Mouse (Mus musculus) heart, embryonic 10.5 days (tissue): ENCODE data around the gene Bcar1. TPM values are rescaled to one million over a fixed set of nuclear protein-coding genes. Genes with fewer than 3 reads are reported as not detected.

Experiments
- DNase-seq: peaks from one replicate; pipeline ENCODE4 v3.0.0-alpha.2; 2017; ENCODE audit warnings: low spot score
- H3K27ac ChIP-seq: fragments of 300-500 bp; sonication (generic); 2 replicates; pipeline ENCODE4 v1.5.1; 2016; ENCODE audit warnings: mild to moderate bottlenecking
- H3K27me3 ChIP-seq: fragments of 300-500 bp; sonication (generic); 2 replicates; pipeline ENCODE4 v1.6.1; 2016; ENCODE audit warnings: mild to moderate bottlenecking; ENCODE audit not compliant: poor library complexity, insufficient read depth, severe bottlenecking
- H3K36me3 ChIP-seq: fragments of 300-500 bp; sonication (generic); 2 replicates; pipeline ENCODE4 v1.6.1; 2016; ENCODE audit warnings: mild to moderate bottlenecking, moderate library complexity
- H3K4me1 ChIP-seq: fragments of 300-500 bp; sonication (generic); 2 replicates; pipeline ENCODE4 v1.6.1; 2016; ENCODE audit warnings: mild to moderate bottlenecking
- H3K4me3 ChIP-seq: fragments of 300-500 bp; sonication (generic); 2 replicates; pipeline ENCODE4 v1.5.1; 2016; ENCODE audit warnings: mild to moderate bottlenecking, moderate library complexity
- H3K9me3 ChIP-seq: fragments of 300-500 bp; sonication (generic); 2 replicates; pipeline ENCODE4 v1.6.1; 2016; ENCODE audit warnings: mild to moderate bottlenecking, moderate library complexity
- WGBS: fragments of 180-500 bp; shearing (Covaris S2); methylation state at CpG from one replicate; pipeline ENCODE4 v1.1.7; 2016; 5-methylcytosine and 5-hydroxymethylcytosine counted together
- polyA plus RNA-seq: library from polyadenylated mRNA; unstranded; fragments of >200 nt; fragmentation: Nextera tagmentation; extraction: Ambion mirVana; gene quantifications from 2 replicates; pipeline ENCODE4 v1.2.1, GENCODE M21; 2016

The Bcar1 gene
- polyA plus RNA-seq: 53.2 and 54.4 TPM in 2 replicates

DNA sequence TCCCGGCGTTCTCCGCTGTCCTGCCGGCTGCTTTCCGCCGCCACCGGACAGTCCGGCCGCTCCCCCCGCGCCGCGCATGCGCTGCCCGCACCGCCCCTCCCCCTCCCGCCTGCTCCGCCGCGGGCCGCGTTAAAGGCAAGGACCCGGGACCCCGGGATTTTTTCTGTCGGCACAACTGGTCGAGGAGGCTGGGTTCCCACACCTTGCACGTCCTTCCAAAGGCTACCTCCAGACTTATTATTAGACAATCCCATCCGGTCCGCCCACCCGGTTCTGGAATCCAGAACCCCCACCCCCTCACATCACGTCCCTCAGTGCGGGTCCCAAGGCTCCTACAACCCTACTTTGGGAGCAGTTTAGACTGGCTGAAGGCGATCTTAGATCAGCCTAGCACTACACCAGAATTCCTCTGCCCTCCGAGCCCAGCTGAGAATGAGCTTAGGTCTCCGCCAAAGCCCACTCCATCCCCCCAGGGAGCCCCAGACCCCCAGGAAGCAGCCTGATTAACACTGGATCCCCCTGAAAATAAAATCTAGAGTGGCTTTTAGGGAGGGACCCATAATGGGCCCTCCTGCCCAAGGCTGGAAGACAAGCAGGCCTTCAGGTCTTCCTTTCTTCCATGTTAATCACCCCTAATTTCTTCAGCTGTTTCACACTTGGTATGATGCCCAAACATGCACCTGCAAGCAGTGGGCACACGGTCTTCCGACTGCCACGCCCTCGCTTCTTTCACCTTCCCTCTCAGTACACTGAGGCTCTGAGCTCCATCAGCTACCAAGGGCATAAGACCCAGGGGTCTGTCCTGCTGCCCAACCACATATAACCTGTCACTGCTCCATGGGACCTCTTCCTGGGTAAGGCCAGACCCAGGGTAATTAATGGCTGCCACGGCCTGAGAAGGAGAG, at the start of gene Bcar1:
Bcar1 (minus strand) TSS at position 18 of the 905 bp plus-strand sequence.
- Histone ChIP-seq H3K27me3 (no peaks in the 10 kb centered on the region), H3K4me3 (peak within 1 kb of the TSS; percentile 96), H3K4me1 (peaks cover 83% of the 10 kb centered on the region), H3K27ac (peak within 1 kb of the TSS; percentile 98), H3K9me3 (no peaks in the 10 kb centered on the region), H3K36me3 (no peaks in the 10 kb centered on the region; the same call in 1 of the 2 replicates)
- peak; percentile 91 for DNase-seq
- WGBS: 11% methylated on average over 39 of the region's 40 CpGs

DNA sequence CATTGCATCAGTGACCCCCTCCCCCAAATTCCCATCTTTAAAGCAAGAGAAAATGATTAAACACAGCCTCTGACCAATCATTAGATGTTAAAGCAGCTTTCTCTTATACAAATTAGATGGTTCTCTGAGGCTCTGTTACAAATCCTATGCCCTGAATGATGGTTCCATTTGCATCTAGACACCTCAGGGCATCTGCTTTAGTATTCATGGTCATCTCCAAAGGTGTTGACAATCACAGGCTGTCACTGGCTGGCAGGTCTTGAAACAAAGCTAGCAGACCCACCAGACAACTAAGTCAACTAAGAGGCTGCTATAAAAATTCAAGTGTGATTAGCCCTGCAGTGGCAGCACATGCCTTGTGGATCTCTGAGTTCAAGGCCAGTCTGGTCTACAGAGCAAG, 46.0 kb upstream of the Bcar1 start:
- Histone ChIP-seq H3K9me3 (no peaks in the 10 kb centered on the region), H3K4me3 (no peak overlapping the region), H3K36me3 (peaks cover 8% of the 10 kb centered on the region; the same call in 1 of the 2 replicates), H3K4me1 (peaks cover 40% of the 10 kb centered on the region), H3K27ac (no peak overlapping the region), H3K27me3 (no peaks in the 10 kb centered on the region)
- DNase-seq: no peak

DNA sequence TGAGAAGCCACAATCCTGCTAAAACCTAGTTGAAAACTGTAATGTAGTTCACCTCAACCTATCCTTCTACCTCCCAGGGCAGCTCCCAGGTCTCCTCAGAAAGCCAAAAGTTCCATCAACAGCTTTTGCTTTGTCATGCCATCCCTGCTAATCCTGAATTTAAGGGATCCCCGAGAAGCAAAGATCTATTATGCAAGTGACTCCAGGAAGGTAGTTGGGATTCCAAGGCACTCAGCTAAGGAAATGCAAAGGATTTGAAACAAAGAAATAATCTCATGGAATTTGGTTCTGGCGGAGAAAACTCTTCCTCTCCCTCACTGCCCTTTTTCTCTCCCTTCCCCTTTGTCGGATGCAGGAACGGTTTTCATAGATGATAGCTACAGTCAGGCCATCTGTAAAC, 45.6 kb upstream of the Bcar1 start:
- no peak for DNase-seq
- WGBS: 50% methylated on average over 4 of the region's 4 CpGs
- peaks cover 38% of the 10 kb centered on the region for H3K4me1 ChIP-seq
- H3K27me3 ChIP-seq: no peaks in the 10 kb centered on the region
- no peaks in the 10 kb centered on the region for H3K9me3 ChIP-seq
- no peak overlapping the region for H3K4me3 ChIP-seq
- H3K36me3 ChIP-seq: peaks cover 4% of the 10 kb centered on the region; the same call in 1 of the 2 replicates
- H3K27ac ChIP-seq: no peak overlapping the region; the same call in 1 of the 2 replicates

DNA sequence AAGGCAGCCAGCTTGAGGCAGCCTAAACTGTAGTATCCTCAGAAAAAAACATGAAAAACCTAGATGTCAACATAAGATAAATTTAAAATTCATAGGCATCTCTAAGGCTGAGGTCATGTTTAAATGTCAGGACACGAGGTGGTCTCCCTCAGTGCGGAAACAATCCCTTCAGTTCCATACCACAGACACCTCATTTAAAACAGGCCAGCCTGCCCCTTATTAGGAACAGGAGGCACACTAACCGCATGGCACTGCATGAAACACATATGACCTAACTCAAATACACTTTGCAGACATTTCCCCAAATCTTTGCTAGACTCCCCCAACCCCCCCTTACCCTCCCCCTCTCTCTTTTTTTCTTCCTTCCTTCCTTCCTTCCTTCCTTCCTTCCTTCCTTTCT, 44.9 kb upstream of the Bcar1 start:
- DNase-seq: no peak

DNA sequence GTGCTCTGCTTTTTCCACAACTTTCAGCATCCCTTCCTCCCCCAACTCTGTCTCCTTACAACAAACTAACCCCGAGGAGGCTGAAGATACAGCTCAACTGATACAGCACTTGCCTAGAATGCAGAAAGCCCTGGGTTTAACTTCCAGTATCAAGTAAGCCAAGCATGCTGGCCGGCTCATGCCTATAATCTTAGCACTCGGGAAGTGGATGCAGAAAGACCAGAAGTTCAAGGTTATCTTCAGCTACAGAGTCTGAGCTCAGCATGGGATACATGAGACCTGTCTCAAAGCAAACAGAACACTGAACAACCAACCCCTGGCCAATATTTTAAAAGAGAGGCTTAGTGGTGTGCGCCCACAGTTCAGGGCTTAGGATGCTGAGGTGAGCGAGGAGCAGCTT, 44.5 kb upstream of the Bcar1 start:
- Histone ChIP-seq H3K4me1 (peaks cover 44% of the 10 kb centered on the region), H3K27ac (peak overlapping the region; percentile 77)
- 58% methylated on average over 5 of the region's 5 CpGs for WGBS

More for the DNA sequence above, 44.9 kb upstream of the Bcar1 start:
- peak overlapping the region; percentile 77; the same call in 1 of the 2 replicates for H3K27ac ChIP-seq
- peaks cover 4% of the 10 kb centered on the region; the same call in 1 of the 2 replicates for H3K36me3 ChIP-seq
- H3K9me3 ChIP-seq: no peaks in the 10 kb centered on the region
- H3K27me3 ChIP-seq: no peaks in the 10 kb centered on the region
- peaks cover 40% of the 10 kb centered on the region for H3K4me1 ChIP-seq
- WGBS: 73% methylated on average over 3 of the region's 3 CpGs
- no peak overlapping the region for H3K4me3 ChIP-seq

DNA sequence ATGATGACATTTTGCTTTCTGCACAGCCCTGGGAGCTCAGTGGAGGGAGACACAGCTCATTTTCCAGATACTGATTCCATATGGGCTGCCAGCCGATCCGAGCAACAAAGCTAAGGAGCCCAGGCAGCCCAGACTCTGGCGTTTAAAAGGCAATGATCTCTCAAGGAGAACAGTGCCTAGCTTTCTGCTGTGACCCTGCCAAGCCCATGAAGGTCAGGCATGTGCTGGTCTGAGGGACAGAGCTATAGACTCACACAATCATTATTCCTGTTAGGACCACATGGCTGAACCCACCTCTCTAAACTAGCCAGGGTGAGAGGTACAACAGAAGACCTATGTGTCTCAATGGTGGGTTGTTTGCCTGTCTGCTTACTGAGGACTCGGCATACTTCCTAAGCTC, 44.1 kb upstream of the Bcar1 start:
- Histone ChIP-seq H3K27ac (peak overlapping the region; percentile 77), H3K4me3 (no peak overlapping the region), H3K4me1 (peaks cover 48% of the 10 kb centered on the region), H3K9me3 (no peaks in the 10 kb centered on the region), H3K27me3 (no peaks in the 10 kb centered on the region), H3K36me3 (peaks cover 4% of the 10 kb centered on the region; the same call in 1 of the 2 replicates)
- no peak for DNase-seq
- 50% methylated on average over 4 of the region's 4 CpGs for WGBS

More for the DNA sequence above, 44.5 kb upstream of the Bcar1 start:
- DNase-seq: no peak
- H3K27me3 ChIP-seq: no peaks in the 10 kb centered on the region
- no peak overlapping the region for H3K4me3 ChIP-seq
- H3K36me3 ChIP-seq: peaks cover 4% of the 10 kb centered on the region; the same call in 1 of the 2 replicates
- no peaks in the 10 kb centered on the region for H3K9me3 ChIP-seq

DNA sequence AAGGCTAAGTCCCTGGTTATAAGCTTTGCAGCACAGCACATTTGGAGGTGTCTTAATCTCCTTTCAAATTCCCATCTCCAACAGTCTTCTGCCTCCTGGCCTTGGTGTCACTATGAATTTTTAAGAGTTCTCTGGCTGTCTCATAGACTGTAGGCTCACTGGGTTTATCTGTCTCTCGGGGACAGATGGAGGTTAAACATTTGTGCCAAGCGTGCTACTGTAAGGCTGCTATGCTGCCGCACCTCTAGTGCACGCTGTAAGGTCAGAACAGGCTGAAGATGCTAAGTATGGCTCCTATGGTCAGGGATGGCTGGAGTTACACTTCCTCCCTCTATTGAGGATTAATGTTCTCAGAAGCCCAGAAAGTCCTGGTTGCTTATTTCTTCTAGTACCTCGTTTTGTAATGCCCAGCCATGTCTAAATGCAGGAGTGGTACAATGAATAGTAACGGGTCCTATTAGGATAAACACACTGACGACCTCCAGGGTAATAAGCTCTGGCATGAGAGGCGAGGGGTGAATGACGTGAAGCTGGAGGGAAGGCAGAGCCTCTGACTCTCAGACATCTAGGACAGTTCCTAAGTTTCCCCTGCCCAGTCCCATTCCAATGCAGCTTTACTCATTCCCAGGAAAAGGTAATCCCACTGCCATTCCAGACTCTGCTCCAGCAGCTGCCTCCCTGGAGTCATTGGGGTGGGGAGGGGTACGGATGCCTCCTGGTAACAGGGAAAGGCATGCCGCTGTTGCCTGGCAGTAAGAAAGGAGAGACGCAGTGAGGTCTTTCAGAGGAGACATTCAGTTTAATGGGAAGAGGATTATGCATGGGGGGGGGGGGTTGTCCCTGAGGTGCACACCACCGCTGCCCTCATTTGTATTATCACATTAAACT, 43.3 kb upstream of the Bcar1 start:
- WGBS: 63% methylated on average over 13 of the region's 13 CpGs
- Histone ChIP-seq H3K4me1 (peaks cover 51% of the 10 kb centered on the region), H3K4me3 (no peak overlapping the region), H3K36me3 (peaks cover 4% of the 10 kb centered on the region; the same call in 1 of the 2 replicates), H3K9me3 (no peaks in the 10 kb centered on the region), H3K27ac (peak overlapping the region; percentile 77; the same call in 1 of the 2 replicates), H3K27me3 (no peaks in the 10 kb centered on the region)
- DNase-seq: no peak

DNA sequence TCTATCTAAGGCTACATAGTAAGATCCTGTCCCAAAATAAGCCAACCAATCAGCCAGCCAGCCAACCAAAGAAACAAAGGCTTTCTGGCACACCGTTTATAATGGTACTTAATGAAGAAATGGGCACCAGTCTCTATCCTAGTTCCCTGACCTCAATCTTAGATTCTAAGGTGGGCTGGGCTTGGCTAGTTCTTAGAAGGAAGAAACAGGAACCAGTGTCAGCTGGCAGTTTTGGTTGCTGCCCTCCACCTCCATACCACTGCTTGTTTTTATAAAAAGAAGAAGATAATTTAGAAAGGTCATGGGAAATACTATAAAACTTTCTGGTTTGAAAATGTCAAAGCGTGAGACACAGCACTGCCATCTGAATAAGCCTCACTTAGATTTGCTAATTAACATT, 42.5 kb upstream of the Bcar1 start:
- Histone ChIP-seq H3K27me3 (no peaks in the 10 kb centered on the region), H3K4me1 (peaks cover 55% of the 10 kb centered on the region), H3K4me3 (no peak overlapping the region), H3K36me3 (peaks cover 4% of the 10 kb centered on the region; the same call in 1 of the 2 replicates), H3K9me3 (no peaks in the 10 kb centered on the region), H3K27ac (no peak overlapping the region; the same call in 1 of the 2 replicates)
- 93% methylated on average over 2 of the region's 2 CpGs for WGBS
- DNase-seq: no peak

GRCm38 (mm10) chr8:111782671-111783394, 39.2 kb upstream of the Bcar1 start:
- Histone ChIP-seq H3K36me3 (peaks cover 14% of the 10 kb centered on the region), H3K27me3 (no peaks in the 10 kb centered on the region), H3K4me1 (peaks cover 57% of the 10 kb centered on the region), H3K4me3 (no peak overlapping the region), H3K27ac (no peak overlapping the region), H3K9me3 (no peaks in the 10 kb centered on the region)
- WGBS: 77% methylated on average over 9 of the region's 9 CpGs
- no peak for DNase-seq

DNA sequence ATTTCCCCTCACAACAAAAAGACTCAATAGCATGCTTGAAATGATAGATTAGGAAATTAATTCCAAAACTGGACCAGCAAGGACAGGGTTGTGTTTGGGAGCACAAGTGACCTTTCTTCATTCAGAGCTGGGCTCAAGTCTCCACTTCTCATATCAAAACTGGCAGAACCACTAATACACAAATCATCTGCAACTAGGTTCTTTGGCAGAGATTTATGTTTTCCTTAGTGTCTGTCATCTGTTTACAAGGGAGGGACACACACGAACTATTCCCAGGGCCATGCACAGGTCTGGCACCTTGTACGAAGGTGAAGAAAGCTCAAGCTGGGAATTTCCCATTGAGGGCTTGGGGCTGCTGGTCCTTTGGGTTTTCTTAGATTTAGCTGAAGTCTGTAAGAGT, 38.6 kb upstream of the Bcar1 start:
- 80% methylated on average over 2 of the region's 2 CpGs for WGBS
- no peak overlapping the region for H3K27ac ChIP-seq
- DNase-seq: no peak
- no peaks in the 10 kb centered on the region for H3K27me3 ChIP-seq
- peaks cover 14% of the 10 kb centered on the region for H3K36me3 ChIP-seq
- H3K9me3 ChIP-seq: no peaks in the 10 kb centered on the region
- H3K4me1 ChIP-seq: peaks cover 51% of the 10 kb centered on the region
- no peak overlapping the region for H3K4me3 ChIP-seq

DNA sequence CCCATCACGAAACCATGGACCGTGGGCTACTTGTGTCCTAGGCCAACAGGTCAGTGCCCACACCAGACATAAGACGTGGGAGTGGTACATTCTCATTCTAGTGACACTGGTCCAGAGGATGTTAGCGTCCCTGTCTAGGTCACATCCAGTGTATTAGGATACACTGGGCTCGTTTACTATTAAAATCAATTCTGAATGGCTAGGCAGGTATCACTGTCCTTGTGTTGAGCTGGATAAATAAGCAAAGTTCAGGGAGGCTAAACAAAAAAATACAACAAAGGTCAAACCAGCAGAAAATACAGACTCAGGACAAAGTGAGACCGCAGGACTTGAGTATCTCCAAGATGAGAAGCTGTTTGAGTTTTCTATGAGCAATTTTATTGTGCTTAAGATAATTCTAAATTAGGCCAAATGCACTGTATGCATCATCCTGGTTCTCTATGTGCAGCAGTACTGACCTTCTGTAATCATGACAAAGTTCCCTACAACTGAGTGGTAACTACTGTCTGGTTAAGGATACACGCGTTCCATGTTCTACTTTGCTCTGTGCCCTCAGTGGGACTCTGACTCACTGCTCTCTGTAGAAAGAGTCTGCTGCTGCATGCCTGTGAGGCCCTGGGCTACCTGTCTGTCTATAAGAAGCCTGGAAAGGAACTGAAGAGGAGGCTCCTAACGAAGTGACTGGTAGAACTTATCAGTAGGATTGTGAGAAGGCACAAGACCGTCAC, 37.3 kb upstream of the Bcar1 start:
- Histone ChIP-seq H3K9me3 (no peaks in the 10 kb centered on the region), H3K4me3 (no peak overlapping the region), H3K27me3 (no peaks in the 10 kb centered on the region), H3K4me1 (peaks cover 42% of the 10 kb centered on the region), H3K27ac (no peak overlapping the region), H3K36me3 (peaks cover 22% of the 10 kb centered on the region)
- DNase-seq: no peak
- 85% methylated on average over 10 of the region's 10 CpGs for WGBS

GRCm38 (mm10) chr8:111779690-111780089, 36.1 kb upstream of the Bcar1 start:
- Histone ChIP-seq H3K27ac (0 out of 2 replicates have a peak overlapping the region, but pooled peaks have one; percentile 30), H3K36me3 (peaks cover 27% of the 10 kb centered on the region), H3K27me3 (no peaks in the 10 kb centered on the region), H3K4me1 (peaks cover 45% of the 10 kb centered on the region), H3K9me3 (no peaks in the 10 kb centered on the region), H3K4me3 (no peak overlapping the region)
- no peak for DNase-seq
- WGBS: 70% methylated on average over 7 of the region's 7 CpGs
